7 mouse cellular contexts compared by ENCODE assay signal in genomic region chr11:103003210-103003609, GRCm38 (mm10). TPM values are rescaled to one million over a fixed set of nuclear protein-coding genes. Genes with fewer than 3 reads are reported as not detected.
DNase-seq lines count a peak whose midpoint lies in the region; ATAC-seq and TF ChIP-seq lines count a peak whose summit lies in the region.

No protein-coding gene starts in this region.

- H3K4me1 ChIP-seq in bone marrow macrophage, adult 2 months (ENCODE audit: control insufficient read depth, insufficient read depth, low read length): peaks cover 67% of the 10 kb centered on the region
- 0 out of 2 replicates have a peak, but pooled peaks cover 3% of the 10 kb centered on the region for H3K4me1 ChIP-seq in kidney, embryonic 16.5 days (ENCODE audit: insufficient read depth, low read length)
- peaks cover 21% of the 10 kb centered on the region for H3K4me1 ChIP-seq in stomach, embryonic 14.5 days (ENCODE audit: control insufficient read depth, insufficient read depth, low read length)

- H3K36me3 ChIP-seq in kidney, embryonic 16.5 days (ENCODE audit: insufficient read depth, low read length): peaks cover 19% of the 10 kb centered on the region
- H3K36me3 ChIP-seq in stomach, embryonic 14.5 days (ENCODE audit: control insufficient read depth, insufficient read depth, low read length): peaks cover 15% of the 10 kb centered on the region

- peak overlapping the region; percentile 25 for H3K27ac ChIP-seq in bone marrow macrophage, adult 2 months (ENCODE audit: insufficient read depth, low read depth, low read length)
- H3K27ac ChIP-seq in kidney, embryonic 16.5 days (ENCODE audit: low read length): no peak overlapping the region
- peak overlapping the region; percentile 87; the same call in 1 of the 2 replicates for H3K27ac ChIP-seq in stomach, embryonic 14.5 days (ENCODE audit: low read length)

- peak; percentile 83 for ATAC-seq in kidney, embryonic 16.5 days (ENCODE audit: low FRiP score, low TSS enrichment)
- peak; percentile 87 for ATAC-seq in stomach, embryonic 14.5 days (ENCODE audit: insufficient number of reproducible peaks, insufficient read depth, low FRiP score, low read depth)
- no peak for ATAC-seq in CD4-positive, CD25-positive, alpha-beta regulatory T cell, adult 4 months

- H3K27me3 ChIP-seq in kidney, embryonic 16.5 days (ENCODE audit: insufficient read depth, low read length): no peaks in the 10 kb centered on the region
- no peaks in the 10 kb centered on the region for H3K27me3 ChIP-seq in stomach, embryonic 14.5 days (ENCODE audit: control insufficient read depth, insufficient read depth, low read length)

- H3K9me3 ChIP-seq in kidney, embryonic 16.5 days (ENCODE audit: low read length): no peaks in the 10 kb centered on the region
- H3K9me3 ChIP-seq in stomach, embryonic 14.5 days (ENCODE audit: control insufficient read depth, low read depth, low read length): no peaks in the 10 kb centered on the region

- H3K4me3 ChIP-seq in bone marrow macrophage, adult 2 months (ENCODE audit: insufficient read depth, low read length): no peak overlapping the region
- no peak overlapping the region for H3K4me3 ChIP-seq in kidney, embryonic 16.5 days (ENCODE audit: low read length)
- no peak overlapping the region for H3K4me3 ChIP-seq in stomach, embryonic 14.5 days (ENCODE audit: low read depth, low read length)

- no peak for TF ChIP-seq CTCF in bone marrow macrophage, adult 2 months (IDR thresholded peaks at IDR 0.05; ENCODE audit: low read depth, low read length)

- H3K9ac ChIP-seq in kidney, embryonic 16.5 days (replicated peaks; ENCODE audit: low read length): no peak overlapping the region
- H3K9ac ChIP-seq in stomach, embryonic 14.5 days (replicated peaks; ENCODE audit: low read depth, low read length): no peak overlapping the region

- DNase-seq in NIH3T3 (ENCODE audit: low read depth): peak; percentile 96
- DNase-seq in heart, adult 18-20 months: peak; percentile 82 to 93
- DNase-seq in lung, adult 18-20 months: peak; percentile 89 to 93

- no peak for TF ChIP-seq POLR2A in bone marrow macrophage, adult 2 months (IDR thresholded peaks at IDR 0.05; ENCODE audit: borderline replicate concordance, low read depth, low read length)

- 37% methylated on average over 5 of the region's 5 CpGs for WGBS in kidney, embryonic 16.5 days
- 17% methylated on average over 5 of the region's 5 CpGs for WGBS in stomach, embryonic 14.5 days

- H3K4me2 ChIP-seq in kidney, embryonic 16.5 days (replicated peaks; ENCODE audit: low read depth, low read length): no peak overlapping the region
- H3K4me2 ChIP-seq in stomach, embryonic 14.5 days (replicated peaks; ENCODE audit: low read depth, low read length): no peak overlapping the region

RNA-seq across cellular contexts. Expression of gene Nmt1, which starts 24.8 kb away (rescaled TPM):
- 69.2 and 82.6 TPM in 2 replicates for polyA plus RNA-seq in bone marrow macrophage, adult 2 months (2012; ENCODE audit: insufficient read depth, insufficient read length, missing spikeins)
- 10 to 100 TPM; 67.5 to 74.8 TPM for total RNA-seq in heart, adult 18-20 months (2021)
- 50.7 and 51.9 TPM in 2 replicates for polyA plus RNA-seq in kidney, embryonic 16.5 days (2015; fragmentation: Nextera tagmentation; extraction: Ambion mirVana)
- polyA plus RNA-seq in stomach, embryonic 14.5 days (2014; fragmentation: Nextera tagmentation; extraction: Ambion mirVana): 55.1 and 62.4 TPM in 2 replicates
- 100 to 1,000 TPM; 111 TPM for polyA plus RNA-seq in CD4-positive, CD25-positive, alpha-beta regulatory T cell, adult 4 months (2017; shearing (Covaris generic))

RNA-seq across cellular contexts. Expression of gene Dcakd, which starts 24.9 kb away (rescaled TPM):
- 40.9 and 43.2 TPM in 2 replicates for polyA plus RNA-seq in bone marrow macrophage, adult 2 months (2012; ENCODE audit: insufficient read depth, insufficient read length, missing spikeins)
- total RNA-seq in heart, adult 18-20 months (2021): 10 to 100 TPM; 60.9 to 72.9 TPM
- polyA plus RNA-seq in kidney, embryonic 16.5 days (2015; fragmentation: Nextera tagmentation; extraction: Ambion mirVana): 161 and 201 TPM in 2 replicates
- 185 and 198 TPM in 2 replicates for polyA plus RNA-seq in stomach, embryonic 14.5 days (2014; fragmentation: Nextera tagmentation; extraction: Ambion mirVana)
- 10 to 100 TPM; 26.4 to 32.5 TPM for polyA plus RNA-seq in CD4-positive, CD25-positive, alpha-beta regulatory T cell, adult 4 months (2017; shearing (Covaris generic))

RNA-seq across cellular contexts. Expression of gene C1ql1, which starts 56.7 kb away (rescaled TPM):
- polyA plus RNA-seq in bone marrow macrophage, adult 2 months (2012; ENCODE audit: insufficient read depth, insufficient read length, missing spikeins): not detected in 2 replicates
- not detected for total RNA-seq in heart, adult 18-20 months (2021)
- 2.5 and 3.0 TPM in 2 replicates for polyA plus RNA-seq in kidney, embryonic 16.5 days (2015; fragmentation: Nextera tagmentation; extraction: Ambion mirVana)
- polyA plus RNA-seq in stomach, embryonic 14.5 days (2014; fragmentation: Nextera tagmentation; extraction: Ambion mirVana): 9.4 and 11.1 TPM in 2 replicates
- polyA plus RNA-seq in CD4-positive, CD25-positive, alpha-beta regulatory T cell, adult 4 months (2017; shearing (Covaris generic)): not detected
